Mouse (Mus musculus): ENCODE data around the gene Atp6v1g1.

GRCm38 (mm10) chr4:63550908-63551307 lies 6.3 kb downstream of the Atp6v1g1 start:
- TF ChIP-seq POLR2A (IDR thresholded peaks at IDR 0.05; ENCODE audit: control insufficient read depth, extremely low read depth, insufficient read depth, low read length, poor library complexity), result no peak
- no peak for TF ChIP-seq CTCF (IDR thresholded peaks at IDR 0.05; ENCODE audit: borderline replicate concordance, control insufficient read depth, extremely low read depth, insufficient read depth, low read length, poor library complexity)

All from thymus, adult 2 months (tissue).